Comparison of ENCODE assay signal across 26 mouse cellular contexts in genomic region chr3:105737070-105737469, GRCm38 (mm10). TPM values are rescaled to one million over a fixed set of nuclear protein-coding genes. Genes with fewer than 3 reads are reported as not detected.
"Had no signal": no experiment of that assay in that cellular context is flagged by ENCODE, and none has a peak within 500 bp of the region (broad histone marks: within the 10 kb centered on the region; RNA-seq: fewer than 3 reads in every experiment).

No protein-coding gene starts in this region.

- DNase-seq: gastrocnemius, adult 2 months; gastrocnemius, postnatal 10 days; gastrocnemius, postnatal 25 days; heart, adult 2 months; heart, postnatal 4 days; kidney, postnatal 10 days; kidney, postnatal 25 days; kidney, postnatal 4 days; liver; liver, embryonic 13.5 days had no signal

- H3K4me3 ChIP-seq: gastrocnemius, adult 2 months; heart, adult 2 months; heart, embryonic 13.5 days; heart, embryonic 15.5 days; hindbrain, embryonic 10.5 days; hindbrain, embryonic 12.5 days; intestine, embryonic 15.5 days; layer of hippocampus, adult 2 months; left cerebral cortex, adult 2 months; limb, embryonic 10.5 days; limb, embryonic 12.5 days; liver, embryonic 13.5 days had no signal

- H3K27me3 ChIP-seq: heart, embryonic 13.5 days; heart, embryonic 15.5 days; hindbrain, embryonic 12.5 days; intestine, embryonic 15.5 days; limb, embryonic 12.5 days; liver, embryonic 13.5 days had no signal

- H3K4me1 ChIP-seq: heart, embryonic 13.5 days; heart, embryonic 15.5 days; hindbrain, embryonic 10.5 days; hindbrain, embryonic 12.5 days; intestine, embryonic 15.5 days; limb, embryonic 10.5 days; limb, embryonic 12.5 days; liver, embryonic 13.5 days had no signal

- H3K27ac ChIP-seq: gastrocnemius, adult 2 months; heart, adult 2 months; heart, embryonic 13.5 days; heart, embryonic 15.5 days; hindbrain, embryonic 10.5 days; hindbrain, embryonic 12.5 days; hindbrain, embryonic 14.5 days; intestine, embryonic 15.5 days; layer of hippocampus, adult 2 months; left cerebral cortex, adult 2 months; limb, embryonic 10.5 days; limb, embryonic 12.5 days had no signal

- H3K9me3 ChIP-seq: heart, embryonic 13.5 days; heart, embryonic 15.5 days; hindbrain, embryonic 10.5 days; hindbrain, embryonic 12.5 days; intestine, embryonic 15.5 days; limb, embryonic 10.5 days; limb, embryonic 12.5 days; liver, embryonic 13.5 days had no signal

- H3K9ac ChIP-seq: heart, embryonic 13.5 days; heart, embryonic 15.5 days; hindbrain, embryonic 12.5 days; hindbrain, embryonic 14.5 days; intestine, embryonic 15.5 days; limb, embryonic 12.5 days; liver, embryonic 13.5 days had no signal

- H3K4me2 ChIP-seq: heart, embryonic 11.5 days; heart, embryonic 13.5 days; heart, embryonic 15.5 days; hindbrain, embryonic 12.5 days; hindbrain, embryonic 14.5 days; intestine, embryonic 15.5 days; limb, embryonic 12.5 days; liver, embryonic 13.5 days had no signal

- ATAC-seq: forebrain, embryonic 16.5 days; hindbrain, embryonic 16.5 days; inflammation-experienced regulatory T-cells, adult 6 months; intestine, embryonic 15.5 days; intestine, postnatal 0 days had no signal

RNA-seq across cellular contexts. Expression of gene Inka2, which starts 32.7 kb away (rescaled TPM):
- total RNA-seq: granulocyte monocyte progenitor cell, adult 5-6 weeks had no signal
